Mouse (Mus musculus) midbrain, embryonic 13.5 days (tissue): ENCODE measurements around the gene Mrps27. TPM values are rescaled to one million over a fixed set of nuclear protein-coding genes. Genes with fewer than 3 reads are reported as not detected.

Experiments used
- ATAC-seq: fragments of 200-750 bp; cut with Nextera tagmentation; 2 replicates; pipeline ENCODE4 v1.8.0; 2017; ENCODE audit warnings: mild to moderate bottlenecking, moderate TSS enrichment, moderate library complexity
- H3K27ac ChIP-seq: fragments of 300-500 bp; sonication (generic); 2 replicates; pipeline ENCODE4 v1.5.1; 2015; ENCODE audit warnings: inconsistent platforms, mild to moderate bottlenecking, moderate library complexity
- H3K27me3 ChIP-seq: fragments of 300-500 bp; sonication (generic); 2 replicates; pipeline ENCODE4 v1.6.1; 2015; ENCODE audit warnings: mild to moderate bottlenecking, inconsistent platforms
- H3K36me3 ChIP-seq: fragments of 300-500 bp; sonication (generic); 2 replicates; pipeline ENCODE4 v1.6.1; 2015; ENCODE audit warnings: mild to moderate bottlenecking, inconsistent platforms
- H3K4me1 ChIP-seq: fragments of 300-500 bp; sonication (generic); replicated peaks from 2 replicates; pipeline ENCODE4 v1.6.1; 2015; ENCODE audit warnings: inconsistent platforms
- H3K4me2 ChIP-seq: fragments of 300-500 bp; sonication (generic); replicated peaks from 2 replicates; pipeline ENCODE4 v1.6.1; 2015; ENCODE audit warnings: moderate library complexity, mild to moderate bottlenecking, inconsistent platforms
- H3K4me3 ChIP-seq: fragments of 300-500 bp; sonication (generic); replicated peaks from 2 replicates; pipeline ENCODE4 v1.5.1; 2015; ENCODE audit warnings: mild to moderate bottlenecking, inconsistent platforms
- H3K9ac ChIP-seq: fragments of 300-500 bp; sonication (generic); replicated peaks from 2 replicates; pipeline ENCODE4 v1.6.1; 2015; ENCODE audit warnings: mild to moderate bottlenecking, inconsistent platforms
- H3K9me3 ChIP-seq: fragments of 300-500 bp; sonication (generic); 2 replicates; pipeline ENCODE4 v1.6.1; 2016; ENCODE audit warnings: mild to moderate bottlenecking, inconsistent platforms
- WGBS: fragments of 180-500 bp; shearing (Covaris S2); methylation state at CpG from one replicate; pipeline ENCODE4 v1.1.7; 2015; 5-methylcytosine and 5-hydroxymethylcytosine counted together
- polyA plus RNA-seq: library from polyadenylated mRNA; unstranded; fragments of >200 nt; fragmentation: Nextera tagmentation; extraction: Ambion mirVana; gene quantifications from 2 replicates; pipeline ENCODE4 v1.2.1, GENCODE M21; 2015

The Mrps27 gene
- polyA plus RNA-seq, 1 experiment from 2014 or later, result 39.5 TPM

DNA sequence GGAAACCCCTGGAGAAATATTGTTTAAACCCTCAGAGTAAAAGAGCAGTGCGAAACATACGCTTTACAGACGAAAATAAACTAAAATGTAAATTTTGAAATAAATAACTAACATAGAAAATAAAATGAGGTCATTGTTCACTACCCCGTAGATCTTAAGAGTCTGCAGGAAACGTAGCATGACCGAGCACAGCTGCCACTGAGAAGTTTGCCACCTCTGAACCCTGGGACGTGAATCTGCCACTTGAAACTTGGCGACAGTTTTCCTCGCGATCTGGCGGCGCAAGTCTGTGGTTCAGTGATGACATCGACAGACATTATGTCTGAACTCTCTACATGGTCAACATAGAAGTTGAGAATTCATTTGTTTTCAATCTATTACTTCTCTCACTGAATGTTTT, 79.0 kb downstream of the Mrps27 start:
- Histone ChIP-seq H3K27ac (no peak overlapping the region), H3K9me3 (no peaks in the 10 kb centered on the region), H3K4me2 (no peak overlapping the region), H3K27me3 (no peaks in the 10 kb centered on the region), H3K4me1 (0 out of 2 replicates have a peak, but pooled peaks cover 4% of the 10 kb centered on the region), H3K4me3 (no peak overlapping the region), H3K9ac (no peak overlapping the region), H3K36me3 (peaks cover 72% of the 10 kb centered on the region)
- 89% methylated on average over 13 of the region's 13 CpGs for WGBS
- no peak for ATAC-seq

DNA sequence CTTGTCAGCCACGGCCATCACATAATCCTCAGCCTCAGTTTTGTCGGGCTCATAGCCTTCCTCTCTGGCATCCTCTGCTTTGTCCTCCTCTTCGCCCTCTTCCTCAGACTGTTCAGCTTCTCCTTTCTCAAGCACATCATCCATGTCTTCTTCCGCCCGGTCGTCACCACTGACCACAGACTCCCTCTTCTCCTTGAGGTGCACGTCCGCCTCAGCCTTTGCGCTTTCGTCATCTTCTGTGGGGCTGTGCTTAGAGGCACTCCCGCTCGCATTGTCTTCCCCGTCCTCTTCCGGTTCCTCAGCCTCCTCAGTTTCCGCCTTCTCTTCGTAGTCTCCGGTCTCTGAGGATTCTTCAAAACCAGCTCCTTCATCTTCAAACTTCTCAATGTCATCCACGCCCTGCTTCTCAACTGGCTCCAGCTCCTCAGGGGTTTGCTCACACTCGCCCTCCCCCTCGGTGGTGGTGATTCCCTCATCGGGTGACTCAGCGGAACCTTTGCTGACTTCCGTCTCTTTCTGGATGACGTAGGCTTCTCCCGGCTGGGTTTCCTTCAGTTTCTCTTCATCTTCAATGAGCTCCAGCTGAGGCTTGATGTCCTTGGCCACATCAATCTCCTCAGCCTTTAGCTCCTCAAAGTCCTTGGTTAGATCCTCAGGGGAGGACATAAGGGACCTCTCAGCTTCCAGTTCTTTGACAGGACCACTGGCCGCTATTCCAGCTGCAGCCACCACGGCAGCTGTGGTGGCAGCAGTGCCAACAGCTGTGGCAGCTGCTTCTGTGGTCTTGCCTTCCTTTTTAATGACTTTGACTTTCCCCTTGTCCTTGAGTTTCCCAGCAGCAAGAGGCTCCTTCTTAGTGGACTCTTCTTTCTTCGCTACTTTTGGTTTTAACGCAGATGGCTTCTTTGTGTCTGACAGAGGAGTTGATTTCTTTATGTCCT, 88.8 kb downstream of the Mrps27 start:
- Histone ChIP-seq H3K9ac (no peak overlapping the region), H3K4me2 (no peak overlapping the region), H3K9me3 (no peaks in the 10 kb centered on the region), H3K4me3 (no peak overlapping the region), H3K27ac (no peak overlapping the region), H3K36me3 (peaks cover 98% of the 10 kb centered on the region), H3K4me1 (no peaks in the 10 kb centered on the region), H3K27me3 (no peaks in the 10 kb centered on the region)
- 95% methylated on average over 29 of the region's 29 CpGs for WGBS
- ATAC-seq, result no peak

GRCm38 (mm10) chr13:99434494-99434893, 89.9 kb downstream of the Mrps27 start:
- Histone ChIP-seq H3K9ac (no peak overlapping the region), H3K36me3 (peaks cover 98% of the 10 kb centered on the region), H3K27ac (no peak overlapping the region), H3K27me3 (no peaks in the 10 kb centered on the region), H3K4me2 (no peak overlapping the region), H3K9me3 (no peaks in the 10 kb centered on the region), H3K4me3 (no peak overlapping the region), H3K4me1 (no peaks in the 10 kb centered on the region)
- 94% methylated on average over 9 of the region's 9 CpGs for WGBS
- ATAC-seq, result no peak

GRCm38 (mm10) chr13:99437051-99437450, 92.5 kb downstream of the Mrps27 start:
- ATAC-seq, result no peak
- H3K27ac ChIP-seq, result no peak overlapping the region
- H3K9me3 ChIP-seq, result no peaks in the 10 kb centered on the region
- H3K27me3 ChIP-seq, result no peaks in the 10 kb centered on the region
- peaks cover 98% of the 10 kb centered on the region for H3K36me3 ChIP-seq
- H3K9ac ChIP-seq, result no peak overlapping the region
- H3K4me2 ChIP-seq, result no peak overlapping the region
- no peak overlapping the region for H3K4me3 ChIP-seq
- H3K4me1 ChIP-seq, result peaks cover 18% of the 10 kb centered on the region

GRCm38 (mm10) chr13:99439357-99439756, 94.8 kb downstream of the Mrps27 start:
- no peaks in the 10 kb centered on the region for H3K9me3 ChIP-seq
- H3K27me3 ChIP-seq, result no peaks in the 10 kb centered on the region
- H3K9ac ChIP-seq, result no peak overlapping the region
- no peak for ATAC-seq
- no peak overlapping the region for H3K4me3 ChIP-seq
- WGBS, result 99% methylated on average over 5 of the region's 5 CpGs
- peaks cover 41% of the 10 kb centered on the region for H3K4me1 ChIP-seq
- H3K36me3 ChIP-seq, result peaks cover 83% of the 10 kb centered on the region
- no peak overlapping the region for H3K4me2 ChIP-seq
- H3K27ac ChIP-seq, result no peak overlapping the region

GRCm38 (mm10) chr13:99440228-99440627, 95.6 kb downstream of the Mrps27 start:
- no peak for ATAC-seq
- Histone ChIP-seq H3K9me3 (no peaks in the 10 kb centered on the region), H3K4me1 (peaks cover 50% of the 10 kb centered on the region), H3K4me3 (no peak overlapping the region), H3K9ac (no peak overlapping the region), H3K27ac (no peak overlapping the region), H3K27me3 (no peaks in the 10 kb centered on the region), H3K4me2 (no peak overlapping the region), H3K36me3 (peaks cover 74% of the 10 kb centered on the region)
- WGBS, result 88% methylated on average over 2 of the region's 2 CpGs

- no peak for ATAC-seq
- no peaks in the 10 kb centered on the region for H3K27me3 ChIP-seq
- peak overlapping the region; percentile 88 for H3K27ac ChIP-seq
- H3K9me3 ChIP-seq, result no peaks in the 10 kb centered on the region
- peak overlapping the region; percentile 55 for H3K4me2 ChIP-seq
- peak overlapping the region; percentile 58 for H3K9ac ChIP-seq
- peaks cover 66% of the 10 kb centered on the region for H3K4me1 ChIP-seq
- peak overlapping the region; percentile 37 for H3K4me3 ChIP-seq
- 33% methylated on average over 18 of the region's 18 CpGs for WGBS
- peaks cover 59% of the 10 kb centered on the region for H3K36me3 ChIP-seq
Measured at GRCm38 (mm10) chr13:99441700-99442433, 97.3 kb downstream of the Mrps27 start.

- Histone ChIP-seq H3K4me3 (peak overlapping the region; percentile 37), H3K4me2 (peak overlapping the region; percentile 55), H3K27me3 (no peaks in the 10 kb centered on the region), H3K4me1 (peaks cover 74% of the 10 kb centered on the region), H3K9ac (peak overlapping the region; percentile 58), H3K9me3 (no peaks in the 10 kb centered on the region), H3K36me3 (peaks cover 51% of the 10 kb centered on the region), H3K27ac (peak overlapping the region; percentile 88)
- 6% methylated on average over 12 of the region's 12 CpGs for WGBS
- no peak for ATAC-seq
Measured at GRCm38 (mm10) chr13:99442434-99443249, 98.1 kb downstream of the Mrps27 start.

DNA sequence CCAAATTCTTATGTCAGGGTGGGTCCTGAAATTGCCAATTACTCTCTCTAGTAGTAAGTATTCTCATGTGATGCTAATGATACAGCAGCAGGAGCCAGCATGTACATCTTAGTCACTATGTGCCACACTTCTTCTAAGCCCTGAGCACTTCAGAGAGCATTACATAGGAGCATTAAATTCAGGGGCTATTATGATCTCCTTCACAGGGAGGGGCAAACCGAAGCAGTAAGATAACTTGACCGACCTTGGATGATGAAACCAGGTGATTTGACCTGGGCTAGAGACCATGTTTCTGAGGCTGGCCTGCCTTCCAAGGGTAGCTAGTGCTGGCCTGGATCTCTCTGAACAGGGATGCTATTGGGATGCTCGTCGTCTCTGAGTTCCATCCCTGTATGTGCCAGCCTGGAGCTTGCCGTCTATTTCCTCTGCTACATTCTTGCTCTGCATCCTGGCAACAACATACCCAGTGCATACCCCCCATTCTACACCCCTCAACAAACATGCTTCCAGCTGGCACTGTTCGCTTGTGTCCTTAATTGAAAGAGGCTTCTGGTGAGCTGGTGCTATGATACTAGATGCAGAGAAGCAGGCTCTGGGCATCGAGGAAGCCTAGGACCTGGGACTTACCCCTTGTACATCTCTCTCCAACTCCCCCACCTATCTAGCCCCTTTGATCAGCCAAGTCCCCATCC, 99.0 kb downstream of the Mrps27 start:
- peak; percentile 62 for ATAC-seq
- WGBS, result 4% methylated on average over 7 of the region's 7 CpGs
- Histone ChIP-seq H3K9ac (peak overlapping the region; percentile 58), H3K4me1 (peaks cover 83% of the 10 kb centered on the region), H3K36me3 (peaks cover 41% of the 10 kb centered on the region), H3K27me3 (no peaks in the 10 kb centered on the region), H3K9me3 (no peaks in the 10 kb centered on the region), H3K27ac (peak overlapping the region; percentile 88), H3K4me2 (peak overlapping the region; percentile 55), H3K4me3 (peak overlapping the region; percentile 37)

GRCm38 (mm10) chr13:99444431-99444871, 99.9 kb downstream of the Mrps27 start:
- H3K9me3 ChIP-seq, result no peaks in the 10 kb centered on the region
- H3K4me2 ChIP-seq, result peak overlapping the region; percentile 55
- H3K4me3 ChIP-seq, result peak overlapping the region; percentile 37
- no peaks in the 10 kb centered on the region for H3K27me3 ChIP-seq
- peak; percentile 87 for ATAC-seq
- peaks cover 91% of the 10 kb centered on the region for H3K4me1 ChIP-seq
- 3% methylated on average over 10 of the region's 10 CpGs for whole genome bisulfite sequencing
- peak overlapping the region; percentile 58 for H3K9ac ChIP-seq
- H3K36me3 ChIP-seq, result peaks cover 34% of the 10 kb centered on the region
- H3K27ac ChIP-seq, result peak overlapping the region; percentile 88

DNA sequence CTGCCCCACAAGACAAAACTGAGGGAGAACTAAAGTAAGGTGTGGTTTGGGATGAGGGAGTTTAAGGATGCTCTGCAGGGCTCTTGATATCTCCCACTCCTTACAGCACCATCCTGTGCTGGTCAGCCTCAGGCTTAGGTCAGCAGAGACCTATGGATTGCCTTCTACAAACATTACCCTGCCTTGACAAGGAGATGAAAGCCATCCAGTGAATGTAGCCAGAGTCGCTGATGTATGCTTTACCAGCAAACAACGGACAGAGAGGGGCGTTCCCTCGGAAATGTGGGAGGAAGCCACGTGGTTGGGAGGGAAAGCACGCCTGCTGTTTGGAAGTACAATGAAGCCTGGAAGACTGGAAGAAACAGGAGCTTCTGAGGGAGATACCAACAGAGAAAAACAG, 100.3 kb downstream of the Mrps27 start:
- Histone ChIP-seq H3K4me3 (peak overlapping the region; percentile 37), H3K9me3 (no peaks in the 10 kb centered on the region), H3K27ac (peak overlapping the region; percentile 88), H3K4me2 (peak overlapping the region; percentile 55), H3K36me3 (peaks cover 30% of the 10 kb centered on the region), H3K9ac (peak overlapping the region; percentile 33), H3K27me3 (no peaks in the 10 kb centered on the region), H3K4me1 (peaks cover 96% of the 10 kb centered on the region)
- no peak; the same call in 1 of the 2 replicates for ATAC-seq
- WGBS, result 1% methylated on average over 6 of the region's 6 CpGs
